Mouse (Mus musculus) hindbrain, embryonic 16.5 days (tissue): ENCODE data around the gene Neo1. TPM values are rescaled to one million over a fixed set of nuclear protein-coding genes. Genes with fewer than 3 reads are reported as not detected.
A peak's percentile ranks its signal among the peaks of the same experiment; 100 is the strongest.

Experiments
- ATAC-seq: fragments of 200-750 bp; cut with Nextera tagmentation; 2 replicates; pipeline ENCODE4 v1.8.0; 2017; ENCODE audit warnings: moderate TSS enrichment, moderate library complexity
- H3K27ac ChIP-seq: fragments of 300-500 bp; sonication (generic); 2 replicates; pipeline ENCODE4 v1.5.1; 2014; ENCODE audit warnings: low read depth, mild to moderate bottlenecking, control low read depth, low read length, moderate library complexity
- H3K27me3 ChIP-seq: fragments of 300-500 bp; sonication (generic); replicated peaks from 2 replicates; pipeline ENCODE4 v1.6.1; 2014; ENCODE audit warnings: low read length; ENCODE audit not compliant: control insufficient read depth, insufficient read depth
- H3K36me3 ChIP-seq: fragments of 300-500 bp; sonication (generic); 2 replicates; pipeline ENCODE4 v1.6.1; 2014; ENCODE audit warnings: mild to moderate bottlenecking, low read length, moderate library complexity, mixed read lengths; ENCODE audit not compliant: control insufficient read depth, insufficient read depth
- H3K4me1 ChIP-seq: fragments of 300-500 bp; sonication (generic); 2 replicates; pipeline ENCODE4 v1.6.1; 2014; ENCODE audit warnings: low read depth, low read length; ENCODE audit not compliant: control insufficient read depth, insufficient read depth
- H3K4me2 ChIP-seq: fragments of 300-500 bp; sonication (generic); 2 replicates; pipeline ENCODE4 v1.6.1; 2014; ENCODE audit warnings: mild to moderate bottlenecking, low read length, control low read depth, moderate library complexity
- H3K4me3 ChIP-seq: fragments of 300-500 bp; sonication (generic); 2 replicates; pipeline ENCODE4 v1.5.1; 2014; ENCODE audit warnings: mild to moderate bottlenecking, low read length, control low read depth, moderate library complexity
- H3K9ac ChIP-seq: fragments of 300-500 bp; sonication (generic); 2 replicates; pipeline ENCODE4 v1.6.1; 2014; ENCODE audit warnings: low read depth, mild to moderate bottlenecking, control low read depth, low read length, moderate library complexity
- H3K9me3 ChIP-seq: fragments of 300-500 bp; sonication (generic); 2 replicates; pipeline ENCODE4 v1.6.1; 2014; ENCODE audit warnings: mild to moderate bottlenecking, low read length, moderate library complexity; ENCODE audit not compliant: control insufficient read depth
- WGBS: fragments of 180-500 bp; shearing (Covaris S2); extraction: QIAGEN DNeasy Blood & Tissue Kit; methylation state at CpG from one replicate; pipeline ENCODE4 v1.1.7; 2014; 5-methylcytosine and 5-hydroxymethylcytosine counted together
- polyA plus RNA-seq: library from polyadenylated mRNA; unstranded; fragments of >200 nt; fragmentation: Nextera tagmentation; extraction: Ambion mirVana; gene quantifications from 2 replicates; pipeline ENCODE4 v1.2.1, GENCODE M21; 2015

The Neo1 gene
- 40.9 and 51.1 TPM in 2 replicates for polyA plus RNA-seq

GRCm38 (mm10) chr9:59036159-59036731, at the start of gene Neo1:
Gene Neo1, minus strand, starts transcription at chr9:59036441.
- H3K27ac ChIP-seq, result peak within 1 kb of the TSS; percentile 100
- no peaks in the 10 kb centered on the region for H3K27me3 ChIP-seq
- peak within 1 kb of the TSS; percentile 67 for H3K4me2 ChIP-seq
- peak within 1 kb of the TSS; percentile 96 for H3K4me3 ChIP-seq
- under 1% methylated on average over 46 of the region's 86 CpGs for WGBS
- peaks cover 23% of the 10 kb centered on the region for H3K4me1 ChIP-seq
- peak; percentile 96 for ATAC-seq
- no peaks in the 10 kb centered on the region for H3K9me3 ChIP-seq
- H3K36me3 ChIP-seq, result no peaks in the 10 kb centered on the region
- H3K9ac ChIP-seq, result peak within 1 kb of the TSS; percentile 96

DNA sequence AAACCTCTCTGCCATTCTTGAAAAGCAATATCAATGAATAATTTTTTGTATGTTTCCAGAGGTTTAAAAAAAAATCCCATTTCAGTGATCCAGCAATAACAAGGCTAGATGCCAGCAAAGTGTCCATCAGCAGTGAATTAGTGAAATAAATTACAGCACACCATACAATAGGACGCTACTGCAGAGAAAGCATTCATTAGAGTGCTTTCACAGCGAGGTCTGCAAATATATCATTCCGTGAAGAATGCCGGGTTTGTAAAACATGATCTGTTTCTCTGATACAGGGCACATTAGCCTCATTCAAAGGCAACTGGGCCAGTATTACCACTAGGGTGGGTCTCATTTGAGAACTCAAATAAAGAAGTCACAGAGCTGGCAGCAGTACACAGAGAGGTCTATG, 39.4 kb upstream of the Neo1 start:
- H3K4me1 ChIP-seq, result peaks cover 20% of the 10 kb centered on the region
- H3K9me3 ChIP-seq, result no peaks in the 10 kb centered on the region
- no peak overlapping the region for H3K4me2 ChIP-seq
- ATAC-seq, result no peak
- no peak overlapping the region for H3K4me3 ChIP-seq
- H3K9ac ChIP-seq, result no peak overlapping the region
- 33% methylated on average over 4 of the region's 4 CpGs for WGBS
- H3K36me3 ChIP-seq, result no peaks in the 10 kb centered on the region
- H3K27me3 ChIP-seq, result no peaks in the 10 kb centered on the region
- no peak overlapping the region for H3K27ac ChIP-seq

- Histone ChIP-seq H3K27me3 (no peaks in the 10 kb centered on the region), H3K4me2 (no peak overlapping the region), H3K27ac (no peak overlapping the region), H3K4me3 (no peak overlapping the region), H3K36me3 (no peaks in the 10 kb centered on the region), H3K9ac (no peak overlapping the region), H3K9me3 (no peaks in the 10 kb centered on the region), H3K4me1 (peaks cover 20% of the 10 kb centered on the region)
- whole genome bisulfite sequencing, result 56% methylated on average over 4 of the region's 4 CpGs
- ATAC-seq, result peak; percentile 60; the same call in 1 of the 2 replicates
Measured at GRCm38 (mm10) chr9:59073887-59074286, 37.6 kb upstream of the Neo1 start.

DNA sequence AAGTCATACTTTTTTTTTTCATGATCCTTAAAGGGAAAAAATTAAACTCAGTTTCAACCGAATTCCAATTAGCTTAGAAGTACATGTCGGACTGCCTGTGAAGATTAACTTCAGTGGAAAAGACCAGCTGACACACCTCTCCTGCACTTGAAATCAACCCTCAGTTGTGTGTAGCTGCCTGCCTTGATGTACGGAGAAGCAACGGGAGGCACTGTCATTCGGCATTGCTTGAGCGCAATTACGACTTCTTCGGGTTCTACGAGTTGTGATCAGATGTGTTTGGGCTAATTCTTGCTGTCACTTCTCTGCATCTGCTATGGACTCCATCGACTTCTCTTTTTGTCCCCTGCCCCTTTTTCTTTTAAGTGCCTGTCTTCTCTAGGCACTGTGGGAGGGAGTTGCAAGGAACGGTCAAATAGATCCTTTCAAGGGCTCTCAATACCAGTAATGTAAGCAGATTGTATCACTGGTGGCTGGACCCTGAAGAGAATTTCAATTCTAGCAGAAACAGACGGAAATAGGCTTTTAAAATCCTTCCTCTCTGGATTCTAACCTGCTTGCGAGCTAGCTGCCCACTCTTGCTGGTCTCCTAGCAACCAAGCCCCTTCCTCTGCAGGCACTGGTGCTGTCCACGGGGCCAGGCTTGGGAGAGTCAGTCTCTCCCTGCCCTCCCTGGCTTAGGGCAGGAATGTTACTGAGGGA, 36.0 kb upstream of the Neo1 start:
- Histone ChIP-seq H3K27ac (peak overlapping the region; percentile 79), H3K27me3 (no peaks in the 10 kb centered on the region), H3K9ac (peak overlapping the region; percentile 28), H3K4me3 (peak overlapping the region; percentile 5), H3K4me2 (peak overlapping the region; percentile 48), H3K36me3 (no peaks in the 10 kb centered on the region), H3K9me3 (no peaks in the 10 kb centered on the region), H3K4me1 (peaks cover 20% of the 10 kb centered on the region)
- ATAC-seq, result peak; percentile 94
- WGBS, result 12% methylated on average over 14 of the region's 14 CpGs

- no peak for ATAC-seq
- no peak overlapping the region for H3K4me3 ChIP-seq
- no peaks in the 10 kb centered on the region for H3K9me3 ChIP-seq
- H3K27ac ChIP-seq, result peak overlapping the region; percentile 37
- 55% methylated on average over 7 of the region's 7 CpGs for WGBS
- H3K36me3 ChIP-seq, result no peaks in the 10 kb centered on the region
- H3K4me1 ChIP-seq, result peaks cover 20% of the 10 kb centered on the region
- no peaks in the 10 kb centered on the region for H3K27me3 ChIP-seq
- H3K9ac ChIP-seq, result no peak overlapping the region
- H3K4me2 ChIP-seq, result no peak overlapping the region
Measured at GRCm38 (mm10) chr9:59071220-59071977, 35.2 kb upstream of the Neo1 start.

- WGBS, result 81% methylated on average over 4 of the region's 4 CpGs
- no peak overlapping the region for H3K4me3 ChIP-seq
- no peak overlapping the region for H3K9ac ChIP-seq
- no peak for ATAC-seq
- H3K27me3 ChIP-seq, result no peaks in the 10 kb centered on the region
- H3K27ac ChIP-seq, result no peak overlapping the region
- no peaks in the 10 kb centered on the region for H3K9me3 ChIP-seq
- peaks cover 20% of the 10 kb centered on the region for H3K4me1 ChIP-seq
- no peak overlapping the region for H3K4me2 ChIP-seq
- no peaks in the 10 kb centered on the region for H3K36me3 ChIP-seq
Measured at GRCm38 (mm10) chr9:59070216-59070615, 34.0 kb upstream of the Neo1 start.

GRCm38 (mm10) chr9:59065616-59066301, 29.5 kb upstream of the Neo1 start:
- 54% methylated on average over 6 of the region's 6 CpGs for WGBS
- ATAC-seq, result no peak
- Histone ChIP-seq H3K9ac (no peak overlapping the region), H3K9me3 (no peaks in the 10 kb centered on the region), H3K4me2 (no peak overlapping the region), H3K4me1 (no peaks in the 10 kb centered on the region; the same call in 1 of the 2 replicates), H3K4me3 (no peak overlapping the region), H3K27ac (no peak overlapping the region), H3K36me3 (no peaks in the 10 kb centered on the region), H3K27me3 (no peaks in the 10 kb centered on the region)

DNA sequence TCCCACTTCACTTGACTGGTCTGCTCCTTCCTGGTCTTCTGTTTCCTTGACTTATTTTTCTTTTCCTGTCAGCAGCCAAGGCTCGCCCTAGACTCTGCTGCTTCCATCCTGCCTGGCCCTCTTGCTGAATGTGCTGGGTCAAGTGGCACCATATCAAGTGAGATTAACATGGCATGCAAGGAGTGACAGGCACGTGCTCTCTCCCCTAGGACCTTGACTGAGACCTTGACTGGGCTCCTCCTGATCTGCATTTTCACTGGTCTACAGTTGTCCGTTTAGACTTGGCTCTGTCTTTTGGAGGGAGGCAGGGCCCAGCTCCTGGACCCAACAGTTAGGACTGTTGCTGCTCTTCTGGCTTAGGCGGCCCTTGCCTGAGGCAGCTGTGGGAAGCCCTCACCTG, 26.2 kb upstream of the Neo1 start:
- Histone ChIP-seq H3K9me3 (no peaks in the 10 kb centered on the region), H3K4me3 (no peak overlapping the region), H3K9ac (no peak overlapping the region), H3K36me3 (no peaks in the 10 kb centered on the region), H3K27ac (no peak overlapping the region), H3K4me1 (no peaks in the 10 kb centered on the region), H3K27me3 (no peaks in the 10 kb centered on the region), H3K4me2 (no peak overlapping the region)
- ATAC-seq, result no peak
- WGBS, result 69% methylated on average over 4 of the region's 4 CpGs
